Mouse (Mus musculus) heart, embryonic 10.5 days (tissue): ENCODE results near the gene Fat3. TPM values are rescaled to one million over a fixed set of nuclear protein-coding genes. Genes with fewer than 3 reads are reported as not detected.

Experiments
- DNase-seq: peaks from one replicate; pipeline ENCODE4 v3.0.0-alpha.2; 2017; ENCODE audit warnings: low spot score
- H3K27ac ChIP-seq: fragments of 300-500 bp; sonication (generic); 2 replicates; pipeline ENCODE4 v1.5.1; 2016; ENCODE audit warnings: mild to moderate bottlenecking
- H3K27me3 ChIP-seq: fragments of 300-500 bp; sonication (generic); 2 replicates; pipeline ENCODE4 v1.6.1; 2016; ENCODE audit warnings: mild to moderate bottlenecking; ENCODE audit not compliant: poor library complexity, insufficient read depth, severe bottlenecking
- H3K36me3 ChIP-seq: fragments of 300-500 bp; sonication (generic); 2 replicates; pipeline ENCODE4 v1.6.1; 2016; ENCODE audit warnings: mild to moderate bottlenecking, moderate library complexity
- H3K4me1 ChIP-seq: fragments of 300-500 bp; sonication (generic); 2 replicates; pipeline ENCODE4 v1.6.1; 2016; ENCODE audit warnings: mild to moderate bottlenecking
- H3K4me3 ChIP-seq: fragments of 300-500 bp; sonication (generic); 2 replicates; pipeline ENCODE4 v1.5.1; 2016; ENCODE audit warnings: mild to moderate bottlenecking, moderate library complexity
- H3K9me3 ChIP-seq: fragments of 300-500 bp; sonication (generic); 2 replicates; pipeline ENCODE4 v1.6.1; 2016; ENCODE audit warnings: mild to moderate bottlenecking, moderate library complexity
- WGBS: fragments of 180-500 bp; shearing (Covaris S2); methylation state at CpG from one replicate; pipeline ENCODE4 v1.1.7; 2016; 5-methylcytosine and 5-hydroxymethylcytosine counted together
- polyA plus RNA-seq: library from polyadenylated mRNA; unstranded; fragments of >200 nt; fragmentation: Nextera tagmentation; extraction: Ambion mirVana; gene quantifications from 2 replicates; pipeline ENCODE4 v1.2.1, GENCODE M21; 2016

The Fat3 gene
- polyA plus RNA-seq, 1 experiment from 2014 or later, result 1.9 TPM

GRCm38 (mm10) chr9:16330290-16330984, 170.6 kb downstream of the Fat3 start:
- 57% methylated on average over 3 of the region's 3 CpGs for WGBS
- no peaks in the 10 kb centered on the region for H3K9me3 ChIP-seq

GRCm38 (mm10) chr9:16318957-16319356, 182.1 kb downstream of the Fat3 start:
- no peak for DNase-seq
- Histone ChIP-seq H3K36me3 (no peaks in the 10 kb centered on the region), H3K9me3 (no peaks in the 10 kb centered on the region), H3K4me1 (no peaks in the 10 kb centered on the region), H3K4me3 (no peak overlapping the region), H3K27me3 (no peaks in the 10 kb centered on the region), H3K27ac (no peak overlapping the region)
- 85% methylated on average over 1 of the region's 1 CpGs for WGBS

More at GRCm38 (mm10) chr9:16330290-16330984, 170.6 kb downstream of the Fat3 start:
- Histone ChIP-seq H3K27ac (no peak overlapping the region), H3K27me3 (no peaks in the 10 kb centered on the region), H3K4me1 (no peaks in the 10 kb centered on the region), H3K36me3 (no peaks in the 10 kb centered on the region), H3K4me3 (no peak overlapping the region)
- no peak for DNase-seq

- DNase-seq, result no peak
- no peak overlapping the region for H3K4me3 ChIP-seq
- H3K27ac ChIP-seq, result no peak overlapping the region
- no peaks in the 10 kb centered on the region for H3K36me3 ChIP-seq
- 55% methylated on average over 4 of the region's 4 CpGs for WGBS
- no peaks in the 10 kb centered on the region for H3K27me3 ChIP-seq
- H3K4me1 ChIP-seq, result peaks cover 14% of the 10 kb centered on the region; the same call in 1 of the 2 replicates
- no peaks in the 10 kb centered on the region for H3K9me3 ChIP-seq
Observed at GRCm38 (mm10) chr9:16312599-16313197, 188.4 kb downstream of the Fat3 start.

GRCm38 (mm10) chr9:16310855-16311848, 189.9 kb downstream of the Fat3 start:
- no peak for DNase-seq
- Histone ChIP-seq H3K27ac (no peak overlapping the region), H3K4me3 (no peak overlapping the region), H3K27me3 (no peaks in the 10 kb centered on the region), H3K9me3 (no peaks in the 10 kb centered on the region), H3K36me3 (no peaks in the 10 kb centered on the region), H3K4me1 (peaks cover 14% of the 10 kb centered on the region; the same call in 1 of the 2 replicates)
- 70% methylated on average over 5 of the region's 5 CpGs for WGBS

- Histone ChIP-seq H3K36me3 (no peaks in the 10 kb centered on the region), H3K27ac (no peak overlapping the region), H3K9me3 (no peaks in the 10 kb centered on the region), H3K4me1 (peaks cover 18% of the 10 kb centered on the region; the same call in 1 of the 2 replicates), H3K27me3 (no peaks in the 10 kb centered on the region), H3K4me3 (no peak overlapping the region)
- no peak for DNase-seq
- WGBS, result 63% methylated on average over 4 of the region's 4 CpGs
Observed at GRCm38 (mm10) chr9:16310305-16310704, 190.8 kb downstream of the Fat3 start.

- WGBS, result 89% methylated on average over 1 of the region's 1 CpGs
- H3K36me3 ChIP-seq, result no peaks in the 10 kb centered on the region
- H3K4me1 ChIP-seq, result peaks cover 18% of the 10 kb centered on the region; the same call in 1 of the 2 replicates
- no peaks in the 10 kb centered on the region for H3K9me3 ChIP-seq
- no peak for DNase-seq
- H3K4me3 ChIP-seq, result no peak overlapping the region
- H3K27me3 ChIP-seq, result no peaks in the 10 kb centered on the region
- H3K27ac ChIP-seq, result no peak overlapping the region
Observed at GRCm38 (mm10) chr9:16307789-16308188, 193.3 kb downstream of the Fat3 start.

GRCm38 (mm10) chr9:16306222-16306621, 194.9 kb downstream of the Fat3 start:
- H3K4me3 ChIP-seq, result no peak overlapping the region
- DNase-seq, result no peak
- H3K36me3 ChIP-seq, result no peaks in the 10 kb centered on the region
- no peaks in the 10 kb centered on the region for H3K9me3 ChIP-seq
- H3K27ac ChIP-seq, result no peak overlapping the region
- no peaks in the 10 kb centered on the region for H3K27me3 ChIP-seq
- H3K4me1 ChIP-seq, result peaks cover 21% of the 10 kb centered on the region; the same call in 1 of the 2 replicates

GRCm38 (mm10) chr9:16305396-16306086, 195.5 kb downstream of the Fat3 start:
- H3K27me3 ChIP-seq, result no peaks in the 10 kb centered on the region
- no peak overlapping the region for H3K27ac ChIP-seq
- no peaks in the 10 kb centered on the region for H3K9me3 ChIP-seq
- no peaks in the 10 kb centered on the region for H3K36me3 ChIP-seq
- peaks cover 20% of the 10 kb centered on the region; the same call in 1 of the 2 replicates for H3K4me1 ChIP-seq
- WGBS, result 81% methylated on average over 2 of the region's 2 CpGs
- DNase-seq, result no peak
- no peak overlapping the region for H3K4me3 ChIP-seq

GRCm38 (mm10) chr9:16304949-16305348, 196.1 kb downstream of the Fat3 start:
- H3K4me3 ChIP-seq, result no peak overlapping the region
- WGBS, result 76% methylated on average over 2 of the region's 2 CpGs
- H3K27ac ChIP-seq, result no peak overlapping the region
- DNase-seq, result no peak
- no peaks in the 10 kb centered on the region for H3K27me3 ChIP-seq
- H3K4me1 ChIP-seq, result peaks cover 17% of the 10 kb centered on the region; the same call in 1 of the 2 replicates
- H3K36me3 ChIP-seq, result no peaks in the 10 kb centered on the region
- no peaks in the 10 kb centered on the region for H3K9me3 ChIP-seq

- no peak overlapping the region for H3K4me3 ChIP-seq
- 33% methylated on average over 3 of the region's 3 CpGs for WGBS
- no peaks in the 10 kb centered on the region for H3K9me3 ChIP-seq
- no peak for DNase-seq
- H3K36me3 ChIP-seq, result no peaks in the 10 kb centered on the region
- no peak overlapping the region for H3K27ac ChIP-seq
- no peaks in the 10 kb centered on the region for H3K27me3 ChIP-seq
- peaks cover 17% of the 10 kb centered on the region; the same call in 1 of the 2 replicates for H3K4me1 ChIP-seq
Observed at GRCm38 (mm10) chr9:16302484-16302883, 198.6 kb downstream of the Fat3 start.

GRCm38 (mm10) chr9:16297935-16298334, 203.2 kb downstream of the Fat3 start:
- Histone ChIP-seq H3K36me3 (no peaks in the 10 kb centered on the region), H3K27ac (no peak overlapping the region), H3K27me3 (no peaks in the 10 kb centered on the region), H3K4me1 (peaks cover 10% of the 10 kb centered on the region; the same call in 1 of the 2 replicates), H3K9me3 (no peaks in the 10 kb centered on the region), H3K4me3 (no peak overlapping the region)
- WGBS, result 33% methylated on average over 3 of the region's 3 CpGs
- no peak for DNase-seq
